Mouse (Mus musculus) natural killer cell, adult 2 months (primary cell): Measurements from ENCODE around the gene Plekhm1.
A peak's percentile ranks its signal among the peaks of the same experiment; 100 is the strongest.

Experiments
- DNase-seq, 2 experiments: peaks; one replicate each; pipeline ENCODE4 v3.0.0; 2022; ENCODE audit warnings: low spot score in 2 of 2

Plekhm1 gene

GRCm38 (mm10) chr11:103360661-103361081 lies 51.8 kb downstream of the Plekhm1 start:
- no peak for DNase-seq

- DNase-seq = peak; percentile 77 to 85
These were observed 52.4 kb downstream of the Plekhm1 start for GRCm38 (mm10) chr11:103359841-103360641.

GRCm38 (mm10) chr11:103359122-103359521 lies 53.4 kb downstream of the Plekhm1 start:
- peak; percentile 72 to 77 for DNase-seq

- no peak for DNase-seq
These were observed 54.2 kb downstream of the Plekhm1 start for GRCm38 (mm10) chr11:103358316-103358715.

- no peak for DNase-seq
These were observed 54.8 kb downstream of the Plekhm1 start for GRCm38 (mm10) chr11:103357710-103358109.

- no peak for DNase-seq
These were observed 55.4 kb downstream of the Plekhm1 start for GRCm38 (mm10) chr11:103356938-103357670.

- no peak for DNase-seq
These were observed 56.4 kb downstream of the Plekhm1 start for GRCm38 (mm10) chr11:103356032-103356571.

GRCm38 (mm10) chr11:103355251-103355650 lies 57.2 kb downstream of the Plekhm1 start:
- DNase-seq = no peak

- no peak for DNase-seq
These were observed 58.5 kb downstream of the Plekhm1 start for GRCm38 (mm10) chr11:103354033-103354432.

GRCm38 (mm10) chr11:103352239-103352814 lies 60.2 kb downstream of the Plekhm1 start:
- no peak for DNase-seq

GRCm38 (mm10) chr11:103350711-103351315 lies 61.7 kb downstream of the Plekhm1 start:
- DNase-seq = peak; percentile 61 to 80

- DNase-seq = peak; percentile 41 to 57
These were observed 62.8 kb downstream of the Plekhm1 start for GRCm38 (mm10) chr11:103349699-103350098.

GRCm38 (mm10) chr11:103346657-103347056 lies 65.8 kb downstream of the Plekhm1 start:
- peak in 1 of 2 experiments; percentile 48 for DNase-seq

- DNase-seq = no peak
These were observed 66.3 kb downstream of the Plekhm1 start for GRCm38 (mm10) chr11:103346236-103346635.

- DNase-seq = peak in 1 of 2 experiments; percentile 41
These were observed 66.9 kb downstream of the Plekhm1 start for GRCm38 (mm10) chr11:103345408-103346091.

GRCm38 (mm10) chr11:103344494-103345332 lies 67.8 kb downstream of the Plekhm1 start:
- DNase-seq = peak; percentile 65 to 67

- DNase-seq = no peak
These were observed 68.6 kb downstream of the Plekhm1 start for GRCm38 (mm10) chr11:103343881-103344280.

- peak in 1 of 2 experiments; percentile 40 for DNase-seq
These were observed 69.4 kb downstream of the Plekhm1 start for GRCm38 (mm10) chr11:103343063-103343462.

- DNase-seq = no peak
These were observed 71.8 kb downstream of the Plekhm1 start for GRCm38 (mm10) chr11:103340677-103341076.

- no peak for DNase-seq
These were observed 72.4 kb downstream of the Plekhm1 start for GRCm38 (mm10) chr11:103340130-103340529.
